ENCODE assay signal across 7 mouse cellular contexts in genomic region chr13:21468061-21469019, GRCm38 (mm10). TPM values are rescaled to one million over a fixed set of nuclear protein-coding genes. Genes with fewer than 3 reads are reported as not detected.
DNase-seq lines count a peak whose midpoint lies in the region; ATAC-seq and TF ChIP-seq lines count a peak whose summit lies in the region.

Gene Nkapl, minus strand, starts transcription at chr13:21468509.

- no peaks in the 10 kb centered on the region for H3K27me3 ChIP-seq in heart, embryonic 10.5 days (ENCODE audit: insufficient read depth, poor library complexity, severe bottlenecking)
- peaks cover 29% of the 10 kb centered on the region for H3K27me3 ChIP-seq in kidney, embryonic 15.5 days
- no peaks in the 10 kb centered on the region for H3K27me3 ChIP-seq in limb, embryonic 15.5 days
- no peaks in the 10 kb centered on the region for H3K27me3 ChIP-seq in midbrain, postnatal 0 days (ENCODE audit: insufficient read depth, low read length)

- H3K9ac ChIP-seq in kidney, embryonic 15.5 days = peak within 1 kb of the TSS; percentile 63
- peak within 1 kb of the TSS; percentile 39; the same call in 1 of the 2 replicates for H3K9ac ChIP-seq in limb, embryonic 15.5 days
- peak within 1 kb of the TSS; percentile 61 for H3K9ac ChIP-seq in midbrain, postnatal 0 days (replicated peaks; ENCODE audit: low read length, poor library complexity, severe bottlenecking)

- WGBS in heart, embryonic 10.5 days = 1% methylated on average over 54 of the region's 54 CpGs
- WGBS in kidney, embryonic 15.5 days = under 1% methylated on average over 54 of the region's 54 CpGs
- under 1% methylated on average over 54 of the region's 54 CpGs for WGBS in limb, embryonic 15.5 days
- WGBS in midbrain, postnatal 0 days = under 1% methylated on average over 49 of the region's 54 CpGs

- ATAC-seq in kidney, embryonic 15.5 days (replicated peaks; ENCODE audit: low FRiP score) = peak; percentile 99
- peak; percentile 91 for ATAC-seq in limb, embryonic 15.5 days (ENCODE audit: insufficient number of reproducible peaks, low FRiP score, low TSS enrichment, low read depth)
- ATAC-seq in midbrain, postnatal 0 days (ENCODE audit: low FRiP score) = peak; percentile 98

- DNase-seq in brain, adult 2 months (ENCODE audit: low read depth, low spot score) = peak; percentile 95
- DNase-seq in heart, embryonic 10.5 days (ENCODE audit: low spot score) = peak; percentile 95
- DNase-seq in midbrain, postnatal 0 days (ENCODE audit: low spot score) = peak; percentile 91
- DNase-seq in spleen, postnatal 10 days (ENCODE audit: low spot score in 2 of 2) = peak; percentile 53 to 79

- TF ChIP-seq POLR2A in embryonic fibroblast, embryonic 13.5 days (IDR thresholded peaks at IDR 0.05; ENCODE audit: low read depth, low read length) = peak; percentile 91

- peaks cover 2% of the 10 kb centered on the region for H3K4me1 ChIP-seq in embryonic fibroblast, embryonic 13.5 days (ENCODE audit: control insufficient read depth, insufficient read depth, low read length)
- peaks cover 5% of the 10 kb centered on the region; the same call in 1 of the 2 replicates for H3K4me1 ChIP-seq in heart, embryonic 10.5 days
- peaks cover 4% of the 10 kb centered on the region; the same call in 1 of the 2 replicates for H3K4me1 ChIP-seq in kidney, embryonic 15.5 days
- H3K4me1 ChIP-seq in limb, embryonic 15.5 days = peaks cover 4% of the 10 kb centered on the region
- no peaks in the 10 kb centered on the region for H3K4me1 ChIP-seq in midbrain, postnatal 0 days (ENCODE audit: insufficient read depth, low read length)

- peak within 1 kb of the TSS; percentile 58 for H3K4me3 ChIP-seq in embryonic fibroblast, embryonic 13.5 days (ENCODE audit: insufficient read depth, low read length)
- H3K4me3 ChIP-seq in heart, embryonic 10.5 days = peak within 1 kb of the TSS; percentile 75
- peak within 1 kb of the TSS; percentile 64 for H3K4me3 ChIP-seq in kidney, embryonic 15.5 days (replicated peaks)
- peak within 1 kb of the TSS; percentile 50 for H3K4me3 ChIP-seq in limb, embryonic 15.5 days
- peak within 1 kb of the TSS; percentile 49 for H3K4me3 ChIP-seq in midbrain, postnatal 0 days (ENCODE audit: low read depth, low read length)

- no peak for TF ChIP-seq CTCF in embryonic fibroblast, embryonic 13.5 days (IDR thresholded peaks at IDR 0.05; ENCODE audit: borderline replicate concordance, insufficient read depth, low read length)
- TF ChIP-seq CTCF in midbrain, postnatal 0 days (IDR thresholded peaks at IDR 0.05) = no peak

- H3K27ac ChIP-seq in embryonic fibroblast, embryonic 13.5 days (ENCODE audit: insufficient read depth, low read length) = no peak within 1 kb of the TSS
- peak within 1 kb of the TSS; percentile 93 for H3K27ac ChIP-seq in heart, embryonic 10.5 days
- 0 out of 2 replicates have a peak within 1 kb of the TSS, but pooled peaks have one; percentile 20 for H3K27ac ChIP-seq in kidney, embryonic 15.5 days
- H3K27ac ChIP-seq in limb, embryonic 15.5 days = peak within 1 kb of the TSS; percentile 4; the same call in 1 of the 2 replicates
- H3K27ac ChIP-seq in midbrain, postnatal 0 days (ENCODE audit: low read depth, low read length) = peak within 1 kb of the TSS; percentile 52

- no peaks in the 10 kb centered on the region for H3K9me3 ChIP-seq in heart, embryonic 10.5 days
- no peaks in the 10 kb centered on the region for H3K9me3 ChIP-seq in kidney, embryonic 15.5 days (replicated peaks)
- H3K9me3 ChIP-seq in limb, embryonic 15.5 days = no peaks in the 10 kb centered on the region
- no peaks in the 10 kb centered on the region for H3K9me3 ChIP-seq in midbrain, postnatal 0 days (ENCODE audit: low read length)

- no peaks in the 10 kb centered on the region for H3K36me3 ChIP-seq in heart, embryonic 10.5 days
- no peaks in the 10 kb centered on the region for H3K36me3 ChIP-seq in kidney, embryonic 15.5 days
- H3K36me3 ChIP-seq in limb, embryonic 15.5 days = no peaks in the 10 kb centered on the region
- H3K36me3 ChIP-seq in midbrain, postnatal 0 days (ENCODE audit: insufficient read depth, low read length) = no peaks in the 10 kb centered on the region

- peak within 1 kb of the TSS; percentile 93 for H3K4me2 ChIP-seq in kidney, embryonic 15.5 days
- H3K4me2 ChIP-seq in limb, embryonic 15.5 days = peak within 1 kb of the TSS; percentile 81
- peak within 1 kb of the TSS; percentile 86 for H3K4me2 ChIP-seq in midbrain, postnatal 0 days (ENCODE audit: low read depth, low read length, poor library complexity, severe bottlenecking)

RNA-seq across cellular contexts. Expression of gene Nkapl, which starts in this region (rescaled TPM):
- polyA plus RNA-seq in embryonic fibroblast, embryonic 13.5 days (2011; ENCODE audit: insufficient read length, low read depth, missing spikeins) = 0.78 and 1.4 TPM in 2 replicates
- polyA plus RNA-seq in heart, embryonic 10.5 days (2016; fragmentation: Nextera tagmentation; extraction: Ambion mirVana) = 2.0 and 2.4 TPM in 2 replicates
- 2.0 and 2.9 TPM in 2 replicates for polyA plus RNA-seq in kidney, embryonic 15.5 days (2015; fragmentation: Nextera tagmentation; extraction: Ambion mirVana)
- 2.2 and 2.3 TPM in 2 replicates for polyA plus RNA-seq in limb, embryonic 15.5 days (2015; fragmentation: Nextera tagmentation; extraction: Ambion mirVana)
- 0.19 and 0.60 TPM in 2 replicates for total RNA-seq in midbrain, postnatal 0 days (2014; rRNA removed)
- polyA plus RNA-seq in midbrain, postnatal 0 days (2015; fragmentation: Nextera tagmentation; extraction: Ambion mirVana) = 2.0 and 2.5 TPM in 2 replicates
